Mouse (Mus musculus): ENCODE measurements around the gene Kirrel.

DNA sequence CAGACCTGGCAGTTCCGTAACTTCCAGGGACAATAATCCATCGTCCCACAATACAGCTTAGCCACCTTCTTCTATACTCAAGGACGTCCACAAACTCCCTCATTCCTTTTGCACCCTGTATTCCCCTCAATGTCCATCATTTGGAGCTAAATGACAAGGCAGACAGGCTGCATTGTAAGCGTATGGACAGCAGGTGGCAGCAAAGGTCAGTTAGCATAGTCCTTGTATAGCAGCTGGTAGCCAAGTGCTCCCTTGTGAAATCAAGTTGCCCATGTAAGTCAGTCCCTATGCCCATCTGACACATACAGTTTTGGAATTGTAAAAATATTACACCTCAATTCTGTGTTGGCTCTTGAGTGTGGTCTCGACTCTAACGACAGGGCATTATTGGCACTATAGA, 143.7 kb downstream of the Kirrel start:
- TF ChIP-seq GATA1 (IDR thresholded peaks at IDR 0.05; ENCODE audit: borderline replicate concordance, low read length), result no peak
- no peak for TF ChIP-seq FLI1 (IDR thresholded peaks at IDR 0.05; ENCODE audit: low read length)

All from megakaryocyte, embryonic 14.5 days (primary cell).